Mouse (Mus musculus): ENCODE measurements at regions not wholly inside any gene's neighbourhood (a gene's known extent, or its start where the extent isn't known, plus 50 kb on each side); places are given as distances from the start of the nearest gene placed in this dataset.

- no peak for DNase-seq (ENCODE audit: low read depth)
Observed at GRCm38 (mm10) chr13:55887099-55887736, 51.2 kb upstream of the Pitx1 start.
